Mouse (Mus musculus): Measurements from ENCODE around the gene Zfp956.

DNA sequence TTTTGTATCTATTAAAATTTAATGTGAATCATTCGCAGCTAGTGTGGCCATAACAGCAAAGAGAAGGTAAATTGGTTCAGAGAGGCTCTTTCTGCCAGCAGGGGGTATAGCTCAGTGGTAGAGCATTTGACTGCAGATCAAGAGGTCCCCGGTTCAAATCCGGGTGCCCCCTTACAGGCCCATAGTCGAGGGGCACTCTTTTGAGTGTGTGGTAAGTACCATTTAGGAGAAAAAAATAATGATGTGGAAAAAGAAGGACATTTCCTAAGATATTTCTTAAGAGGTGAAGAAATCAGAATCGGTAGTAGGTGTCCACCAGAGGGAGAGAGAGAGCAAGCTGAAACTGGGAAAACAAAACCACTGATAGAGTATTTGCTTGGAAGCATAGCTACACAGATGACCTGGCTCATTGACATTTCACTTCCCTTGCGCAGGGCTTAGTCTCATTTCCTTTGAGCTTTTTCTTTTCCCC, 25.7 kb downstream of the Zfp956 start:
- TF ChIP-seq KAT2A (conservative IDR thresholded peaks at IDR 0.05; ENCODE audit: low read depth, low read length) (peak; percentile 57; the same call in 1 of the 2 replicates), ELF1 (IDR thresholded peaks at IDR 0.05; ENCODE audit: low read depth, low read length) (peak; percentile 70; the same call in 1 of the 2 replicates), BHLHE40 (IDR thresholded peaks at IDR 0.05; ENCODE audit: borderline replicate concordance, low read depth, low read length) (no peak), EP300 (IDR thresholded peaks at IDR 0.05; ENCODE audit: low read depth in 1 of 2, low read length in 2 of 2) (no peak), POLR2A (IDR thresholded peaks at IDR 0.05; ENCODE audit: control insufficient read depth in 1 of 2, insufficient read depth in 1 of 2, low read depth in 1 of 2, low read length in 2 of 2, poor library complexity in 1 of 2) (no peak), MAZ (IDR thresholded peaks at IDR 0.05; ENCODE audit: low read depth, low read length) (no peak), CTCF (IDR thresholded peaks at IDR 0.05 in 2 of 3, conservative IDR thresholded peaks at IDR 0.05 in 1 of 3; ENCODE audit: control insufficient read depth in 1 of 3, insufficient read depth in 1 of 3, low read depth in 2 of 3, low read length in 3 of 3, poor library complexity in 1 of 3, severe bottlenecking in 1 of 3) (peak in 2 of 3 experiments; percentile 72 to 79; a peak in 4 of 6 replicates), RAD21 (IDR thresholded peaks at IDR 0.05; ENCODE audit: low read depth, low read length) (peak; percentile 45), POLR2AphosphoS2 (IDR thresholded peaks at IDR 0.05; ENCODE audit: low read length) (no peak), E2F4 (IDR thresholded peaks at IDR 0.05; ENCODE audit: borderline replicate concordance, low read depth, low read length) (no peak; the same call in 1 of the 2 replicates), USF1 (IDR thresholded peaks at IDR 0.05; ENCODE audit: low read depth, low read length) (no peak), MAFK (IDR thresholded peaks at IDR 0.05; ENCODE audit: borderline replicate concordance, low read depth, low read length) (peak; percentile 98)
